Mouse (Mus musculus): Measurements from ENCODE around the gene Cnih3.
A peak's percentile ranks its signal among the peaks of the same experiment; 100 is the strongest.

Cnih3 gene

DNA sequence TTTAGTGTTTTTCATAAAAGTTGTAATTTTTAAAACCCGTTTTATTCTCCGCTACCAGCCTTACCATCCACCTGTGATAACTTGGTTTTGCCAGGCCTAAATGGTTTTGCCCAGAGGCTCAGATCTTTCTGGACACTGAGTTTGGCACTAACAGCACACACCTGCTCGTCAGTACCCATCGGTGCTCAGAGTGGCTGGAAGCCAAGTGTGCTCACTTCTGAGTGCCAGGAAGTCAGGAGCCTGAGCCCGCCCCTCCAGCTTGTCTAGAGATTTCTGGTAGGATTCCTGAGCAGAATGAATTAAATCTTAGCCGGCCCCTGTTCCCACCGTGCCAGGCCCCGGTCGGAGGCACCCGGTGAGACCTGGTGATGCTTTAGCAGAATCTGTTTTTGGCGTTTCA lies 54.9 kb downstream of the Cnih3 start:
- DNase-seq = no peak

DNA sequence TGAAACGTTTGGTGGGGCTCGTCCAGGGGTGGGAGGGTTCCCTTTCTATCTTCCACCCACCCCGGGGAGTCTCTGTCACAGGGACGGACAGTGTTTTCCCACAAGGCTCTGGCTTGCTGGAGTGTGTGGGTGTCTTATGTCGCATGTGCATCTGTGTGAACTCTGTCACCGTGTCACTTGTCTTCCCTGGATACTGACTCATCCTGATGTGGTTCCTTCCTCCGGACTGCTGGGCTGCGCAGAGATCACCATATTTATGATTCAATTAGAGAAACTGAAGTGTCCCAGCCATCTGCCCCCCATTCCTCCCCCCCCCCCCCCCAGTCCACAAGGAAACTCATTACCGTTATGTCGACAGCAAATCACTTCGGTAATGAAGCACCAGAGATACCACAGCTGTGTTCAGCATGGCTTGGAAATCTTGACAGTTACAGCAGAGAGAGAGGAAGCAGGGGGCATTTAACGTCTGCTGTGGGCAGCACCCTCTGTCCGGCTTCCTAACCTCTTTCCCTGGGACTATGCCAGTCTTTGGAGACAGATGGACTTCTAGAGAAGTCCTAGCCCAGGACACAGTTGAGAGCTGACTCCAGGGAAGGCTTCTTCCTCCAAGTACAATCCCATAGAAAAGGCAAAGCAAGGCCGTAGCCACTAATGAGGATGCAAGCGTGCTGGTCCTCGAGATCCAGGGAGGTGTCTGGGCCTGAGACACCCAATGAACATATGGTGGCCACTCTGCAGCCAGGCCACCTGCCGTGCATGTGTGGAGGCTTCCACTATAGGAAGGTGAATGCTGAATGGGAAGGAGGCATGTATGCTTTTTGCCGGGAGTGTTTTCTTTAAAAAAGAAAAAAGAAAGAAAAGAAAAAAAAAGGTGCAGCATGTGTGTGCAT lies 55.9 kb downstream of the Cnih3 start:
- no peak for DNase-seq

DNA sequence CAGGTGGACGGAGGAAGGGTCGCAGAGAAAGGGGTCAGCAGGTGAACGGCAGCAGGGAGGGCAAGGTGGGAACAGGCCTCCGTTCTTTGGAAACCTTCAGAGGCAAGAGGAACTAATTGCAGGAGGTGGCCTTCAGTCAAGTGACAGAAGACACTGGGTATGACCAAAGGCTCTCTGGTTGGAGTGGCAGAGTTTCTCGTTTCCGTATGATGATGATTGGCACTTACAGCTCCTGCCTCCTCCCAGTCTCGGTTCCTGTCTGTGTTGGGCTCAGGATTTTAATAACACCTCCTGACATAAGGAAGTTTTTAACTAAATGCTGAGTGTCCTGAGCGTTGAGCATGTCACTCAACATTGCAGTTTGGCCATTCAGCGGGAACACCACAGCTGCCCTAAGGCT lies 57.3 kb downstream of the Cnih3 start:
- DNase-seq = no peak

GRCm38 (mm10) chr1:181410647-181411254 lies 58.3 kb downstream of the Cnih3 start:
- DNase-seq = no peak

- DNase-seq = no peak
Measured at GRCm38 (mm10) chr1:181414985-181415384, 62.6 kb downstream of the Cnih3 start.

GRCm38 (mm10) chr1:181416841-181417240 lies 64.4 kb downstream of the Cnih3 start:
- DNase-seq = no peak

DNA sequence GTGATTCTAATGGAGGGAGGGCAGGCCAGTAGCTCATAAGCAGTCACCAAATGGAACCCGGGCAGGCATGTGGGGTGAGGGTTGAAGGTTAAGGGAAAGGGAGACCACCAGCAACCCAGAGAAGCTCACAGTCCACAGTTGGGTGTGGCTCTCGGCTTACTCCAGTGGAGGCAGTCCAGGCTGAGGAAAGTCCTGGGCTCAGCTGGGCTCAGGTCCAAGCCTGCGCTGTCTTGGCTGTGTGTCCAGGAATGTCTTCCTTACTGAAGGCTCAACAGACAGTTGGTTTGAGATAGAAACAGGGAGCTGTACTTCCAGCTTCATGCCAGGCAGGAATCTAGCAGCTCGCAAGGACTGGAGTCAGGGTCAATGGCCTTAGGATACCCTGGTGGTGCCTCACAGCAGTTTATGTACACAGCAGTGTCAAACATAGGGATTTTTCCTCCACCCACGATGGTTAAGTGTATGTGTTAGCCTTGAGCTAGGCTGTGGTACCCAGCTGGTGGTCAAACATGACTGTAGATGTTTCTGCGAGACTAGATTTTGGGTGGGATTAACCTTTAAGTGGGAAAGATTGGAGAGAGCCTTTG lies 65.6 kb downstream of the Cnih3 start:
- DNase-seq = peak; percentile 49

DNA sequence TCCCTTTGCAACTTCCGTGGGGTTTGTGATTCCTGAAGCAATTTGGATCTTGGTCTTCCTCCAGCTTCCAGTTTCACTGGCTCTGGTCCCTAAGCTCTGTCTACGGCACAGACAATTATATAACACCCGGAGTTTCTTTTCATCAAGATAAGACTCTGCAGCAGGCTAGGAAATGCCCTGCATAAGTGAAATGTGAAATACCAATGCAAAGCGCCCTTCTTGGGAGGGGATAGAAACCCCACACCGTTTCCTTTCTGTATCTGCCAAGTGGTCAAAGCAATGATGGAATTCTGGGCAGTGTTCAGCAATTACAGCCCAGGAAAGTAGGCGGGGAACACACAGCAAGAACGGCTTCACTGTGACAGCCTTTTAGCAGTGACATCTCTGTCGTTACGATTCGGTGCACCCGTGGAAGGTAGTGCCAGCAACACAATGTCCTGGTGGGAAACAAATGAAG lies 67.7 kb downstream of the Cnih3 start:
- DNase-seq = no peak

GRCm38 (mm10) chr1:181422796-181423195 lies 70.4 kb downstream of the Cnih3 start:
- DNase-seq = no peak

GRCm38 (mm10) chr1:181424922-181425321 lies 72.5 kb downstream of the Cnih3 start:
- DNase-seq = no peak

DNA sequence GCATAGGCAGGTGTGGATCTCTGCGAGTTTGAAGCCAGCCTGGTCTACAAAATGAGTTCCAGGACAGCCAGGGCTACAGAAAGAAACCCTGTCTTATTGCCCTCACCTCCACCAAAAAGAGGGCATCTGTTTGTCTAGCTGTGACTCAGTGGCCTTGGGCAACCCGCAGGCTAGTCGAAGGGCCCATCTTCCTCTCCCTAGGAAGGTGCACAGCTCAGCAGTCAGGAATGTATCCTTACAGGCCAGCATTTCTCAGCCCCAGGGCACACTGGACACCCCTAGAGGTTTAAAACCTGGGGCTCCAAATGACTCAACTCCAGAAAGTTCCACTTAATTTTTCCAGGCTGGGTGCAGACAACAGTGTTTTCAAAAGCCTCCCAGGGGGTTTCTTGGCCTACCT lies 73.0 kb downstream of the Cnih3 start:
- DNase-seq = no peak

DNA sequence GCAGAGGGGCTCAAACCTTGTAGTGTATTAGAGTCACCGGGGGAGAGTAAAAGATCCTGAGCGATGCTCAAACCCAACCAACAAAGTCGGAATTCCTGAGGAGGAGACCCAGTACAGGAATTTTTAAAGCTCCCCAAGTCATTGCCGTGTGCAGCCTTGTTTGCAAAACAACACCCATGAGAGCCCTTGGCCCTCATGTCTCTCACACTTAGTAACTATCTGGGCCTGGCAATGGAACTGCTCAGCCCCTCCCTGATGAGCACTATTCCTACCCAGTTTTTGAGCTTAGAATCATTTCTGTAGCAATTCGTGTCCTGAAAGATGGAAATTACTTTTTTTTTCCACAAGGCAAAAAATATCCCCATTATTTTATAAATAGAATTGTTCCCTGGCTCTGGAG lies 74.0 kb downstream of the Cnih3 start:
- DNase-seq = no peak

DNA sequence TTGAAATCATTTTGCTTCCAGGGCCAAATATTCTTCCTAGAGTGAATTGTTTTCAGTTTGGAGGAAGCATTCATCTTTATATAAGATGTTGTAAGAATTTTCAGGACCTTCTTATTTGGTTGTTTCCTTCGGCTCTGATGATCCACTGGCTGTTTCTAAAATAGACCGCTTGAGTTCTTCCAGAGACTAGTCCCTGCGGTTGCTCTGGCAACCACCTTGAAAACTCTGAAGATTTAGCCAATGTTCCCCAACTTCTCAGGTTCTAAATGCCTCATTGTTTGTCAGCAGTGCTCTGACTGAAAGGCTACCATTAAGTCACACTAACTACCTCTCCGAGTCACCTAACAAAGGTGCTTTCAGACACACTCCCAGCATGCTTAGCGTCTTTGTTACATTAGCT lies 80.8 kb downstream of the Cnih3 start:
- DNase-seq = no peak

- no peak for DNase-seq
Measured at GRCm38 (mm10) chr1:181435414-181435813, 83.0 kb downstream of the Cnih3 start.

- peak; percentile 46 for DNase-seq
Measured at GRCm38 (mm10) chr1:181440982-181441603, 88.7 kb downstream of the Cnih3 start.

GRCm38 (mm10) chr1:181441654-181442241 lies 89.3 kb downstream of the Cnih3 start:
- DNase-seq = peak; percentile 56

DNA sequence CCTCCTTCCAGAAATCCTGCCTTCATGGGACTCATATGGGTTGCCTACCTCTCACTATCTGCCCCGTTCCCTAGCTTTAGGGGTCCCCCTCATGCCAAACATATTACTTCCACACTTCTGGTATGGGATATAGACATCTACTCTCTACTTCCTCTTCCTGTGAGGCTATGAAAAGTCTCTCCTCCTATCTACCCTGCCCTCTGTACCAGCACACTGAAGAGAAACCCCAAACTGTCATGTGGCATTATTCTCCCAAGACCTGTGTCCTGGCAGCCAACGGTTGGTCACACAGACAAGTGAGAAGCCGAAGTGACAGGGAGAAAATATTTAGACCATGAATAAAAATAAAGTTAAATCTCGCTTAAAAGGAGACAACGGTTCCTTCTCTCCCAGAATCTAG lies 92.6 kb downstream of the Cnih3 start:
- no peak for DNase-seq

GRCm38 (mm10) chr1:181445630-181446257 lies 93.3 kb downstream of the Cnih3 start:
- DNase-seq = peak; percentile 74

- peak; percentile 65 for DNase-seq
Measured at GRCm38 (mm10) chr1:181446591-181447114, 94.2 kb downstream of the Cnih3 start.

DNA sequence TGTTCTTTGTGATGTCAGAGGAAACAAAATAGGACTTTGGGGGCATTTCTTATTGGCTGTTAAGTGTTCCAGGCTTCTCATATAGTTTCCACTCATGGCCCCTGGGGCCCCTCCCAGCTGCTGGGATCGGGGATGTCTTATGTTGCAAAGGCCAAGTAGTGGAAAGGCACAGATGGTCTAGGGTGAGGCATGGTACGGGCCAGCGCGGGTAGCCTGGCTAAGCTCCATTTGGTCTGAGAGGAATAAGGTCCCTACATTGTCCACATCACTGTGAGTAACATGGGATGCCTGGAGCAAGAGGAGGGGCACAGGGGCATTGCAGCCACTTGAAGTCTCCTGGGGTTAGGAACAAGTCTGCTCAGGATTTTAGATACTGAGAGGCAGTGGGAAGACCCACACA lies 95.1 kb downstream of the Cnih3 start:
- no peak for DNase-seq

DNA sequence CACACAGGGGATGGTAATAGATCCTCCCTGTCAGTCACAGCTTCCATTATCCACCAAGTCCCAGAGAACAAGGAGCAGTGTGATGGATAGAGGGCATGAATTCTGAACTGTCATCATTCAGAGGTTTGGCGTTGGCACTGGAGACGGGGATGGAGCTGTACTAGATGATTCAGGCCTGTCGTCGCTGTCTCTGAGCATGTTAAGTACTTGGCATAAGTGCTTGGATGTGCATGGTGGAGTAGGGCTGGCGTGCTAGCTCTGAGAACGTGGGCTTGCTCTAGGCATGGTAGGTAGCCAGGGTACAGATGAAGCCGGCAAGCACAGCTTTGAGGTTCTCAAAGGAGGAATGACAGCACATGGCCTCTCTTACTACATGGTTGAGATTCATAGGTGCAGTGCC lies 95.6 kb downstream of the Cnih3 start:
- DNase-seq = no peak

- no peak for DNase-seq
Measured at GRCm38 (mm10) chr1:181453106-181453505, 100.7 kb downstream of the Cnih3 start.

Measured in kidney, adult 11 months (tissue).